Mouse (Mus musculus) CH12.LX (cell line): Measurements from ENCODE around the gene Tmc8.

ENCODE experiments used
- CHD2 ChIP-seq: IDR thresholded peaks from 2 replicates; pipeline ENCODE4 v1.6.1; 2011; ENCODE audit warnings: low read length, improper control_type of control experiment
- CTCF ChIP-seq, 2 experiments: IDR thresholded peaks in 1 of 2; conservative IDR thresholded peaks in 1 of 2; 2 replicates each; pipeline ENCODE4 v1.5.1; 2011 to 2012; ENCODE audit warnings: low read depth in 2 of 2, low read length in 2 of 2, improper control_type of control experiment in 1 of 2, inconsistent platforms in 1 of 2, mild to moderate bottlenecking in 1 of 2, moderate library complexity in 1 of 2
- ELF1 ChIP-seq: IDR thresholded peaks from 2 replicates; pipeline ENCODE4 v1.6.1; 2014; ENCODE audit warnings: low read depth, mild to moderate bottlenecking, inconsistent platforms, low read length, improper control_type of control experiment
- EP300 ChIP-seq: IDR thresholded peaks from 2 replicates; pipeline ENCODE4 v1.6.1; 2011; ENCODE audit warnings: low read length, improper control_type of control experiment
- GABPA ChIP-seq: IDR thresholded peaks from 2 replicates; pipeline ENCODE4 v1.6.1; 2012; ENCODE audit warnings: low read depth, low read length, improper control_type of control experiment, inconsistent platforms; ENCODE audit not compliant: insufficient replicate concordance
- JUN ChIP-seq: IDR thresholded peaks from 2 replicates; pipeline ENCODE4 v1.6.1; 2011; ENCODE audit warnings: low read depth, mild to moderate bottlenecking, low read length, improper control_type of control experiment, moderate library complexity; ENCODE audit not compliant: insufficient read depth
- MAZ ChIP-seq: IDR thresholded peaks from 2 replicates; pipeline ENCODE4 v1.6.1; 2012; ENCODE audit warnings: low read depth, mild to moderate bottlenecking, inconsistent platforms, low read length, improper control_type of control experiment, moderate library complexity
- MEF2A ChIP-seq: IDR thresholded peaks from 2 replicates; pipeline ENCODE4 v1.6.1; 2014; ENCODE audit warnings: low read depth, mild to moderate bottlenecking, inconsistent platforms, low read length, improper control_type of control experiment, borderline replicate concordance
- MYC ChIP-seq: IDR thresholded peaks from 2 replicates; pipeline ENCODE4 v1.6.1; 2011; ENCODE audit warnings: low read depth, mild to moderate bottlenecking, improper control_type of control experiment, low read length
- POLR2AphosphoS2 ChIP-seq: IDR thresholded peaks from 2 replicates; pipeline ENCODE4 v1.6.1; 2011; ENCODE audit warnings: low read depth, low read length, improper control_type of control experiment
- RCOR1 ChIP-seq: conservative IDR thresholded peaks from 2 replicates; pipeline ENCODE4 v1.6.1; 2012; ENCODE audit warnings: low read depth, mild to moderate bottlenecking, inconsistent platforms, low read length, improper control_type of control experiment
- TBP ChIP-seq: conservative IDR thresholded peaks from 2 replicates; pipeline ENCODE4 v1.6.1; 2011; ENCODE audit warnings: low read depth, low read length, improper control_type of control experiment
- ZMIZ1 ChIP-seq: IDR thresholded peaks from 2 replicates; pipeline ENCODE4 v1.6.1; 2012; ENCODE audit warnings: low read depth, mild to moderate bottlenecking, inconsistent platforms, low read length, improper control_type of control experiment
- ZNF384 ChIP-seq: IDR thresholded peaks from 2 replicates; pipeline ENCODE4 v1.6.1; 2012; ENCODE audit warnings: low read depth, low read length, improper control_type of control experiment, inconsistent platforms

GRCm38 (mm10) chr11:117790286-117790685, 8.4 kb downstream of the Tmc8 start:
- no peak for TF ChIP-seq ZNF384
- no peak for TF ChIP-seq ZMIZ1
- no peak for TF ChIP-seq EP300
- TF ChIP-seq POLR2AphosphoS2 = no peak
- 0 out of 2 replicates have a peak, but pooled peaks have one; percentile 36 for TF ChIP-seq MYC
- no peak; the same call in 1 of the 2 replicates for TF ChIP-seq CHD2
- peak; percentile 82 to 94 for TF ChIP-seq CTCF (conservative IDR thresholded peaks at IDR 0.05 in 1 of 2, IDR thresholded peaks at IDR 0.05 in 1 of 2; ENCODE audit: low read depth in 2 of 2, low read length in 2 of 2)
- TF ChIP-seq JUN = no peak
- no peak for TF ChIP-seq RCOR1
- no peak for TF ChIP-seq TBP
- no peak for TF ChIP-seq GABPA
- TF ChIP-seq MEF2A = peak; percentile 36; the same call in 1 of the 2 replicates
- TF ChIP-seq MAZ = no peak
- no peak for TF ChIP-seq ELF1
